Mouse (Mus musculus): ENCODE data around the gene Dock2. TPM values are rescaled to one million over a fixed set of nuclear protein-coding genes. Genes with fewer than 3 reads are reported as not detected.
A peak's percentile ranks its signal among the peaks of the same experiment; 100 is the strongest.

Gene Dock2
- polyA plus RNA-seq, 1 experiment from 2014 or later, result 1.5 TPM

- peak; percentile 97 for ATAC-seq (ENCODE audit: insufficient read depth)
- H3K27me3 ChIP-seq (ENCODE audit: insufficient read depth, low read length), result no peaks in the 10 kb centered on the region
- DNase-seq, result peak; percentile 94
- no peak overlapping the region for H3K4me3 ChIP-seq (ENCODE audit: low read depth, low read length)
- H3K9ac ChIP-seq, result no peak overlapping the region
- H3K36me3 ChIP-seq (ENCODE audit: insufficient read depth), result no peaks in the 10 kb centered on the region
- WGBS, result 13% methylated on average over 8 of the region's 8 CpGs
- H3K27ac ChIP-seq (ENCODE audit: low read depth), result peak overlapping the region; percentile 77
- peaks cover 13% of the 10 kb centered on the region for H3K4me1 ChIP-seq (ENCODE audit: insufficient read depth)
- no peaks in the 10 kb centered on the region for H3K9me3 ChIP-seq (ENCODE audit: low read depth, low read length)
- H3K4me2 ChIP-seq, result 0 out of 2 replicates have a peak overlapping the region, but pooled peaks have one; percentile 21
- TF ChIP-seq CTCF (IDR thresholded peaks at IDR 0.05; ENCODE audit: low read depth), result no peak
Observed at GRCm38 (mm10) chr11:34181214-34182117, 602.2 kb downstream of the Dock2 start.

- Histone ChIP-seq H3K9me3 (ENCODE audit: low read depth, low read length) (no peaks in the 10 kb centered on the region), H3K4me3 (ENCODE audit: low read depth, low read length) (no peak overlapping the region), H3K9ac (no peak overlapping the region), H3K27ac (ENCODE audit: low read depth) (no peak overlapping the region), H3K4me1 (ENCODE audit: insufficient read depth) (peaks cover 13% of the 10 kb centered on the region), H3K27me3 (ENCODE audit: insufficient read depth, low read length) (no peaks in the 10 kb centered on the region), H3K36me3 (ENCODE audit: insufficient read depth) (no peaks in the 10 kb centered on the region), H3K4me2 (no peak overlapping the region)
- no peak for TF ChIP-seq CTCF (IDR thresholded peaks at IDR 0.05; ENCODE audit: low read depth)
- DNase-seq (no peak), ATAC-seq (ENCODE audit: insufficient read depth) (no peak)
- WGBS, result 74% methylated on average over 2 of the region's 2 CpGs
Observed at GRCm38 (mm10) chr11:34178752-34179151, 604.9 kb downstream of the Dock2 start.

Other genes with a start within 250 kb of the Dock2 start
- 27.6 and 28.7 TPM in 2 replicates for gene Spdl1, start 49.7 kb upstream of the Dock2 start, polyA plus RNA-seq (2014; fragmentation: Nextera tagmentation; extraction: Ambion mirVana)